Comparison of ENCODE assay signal across 25 mouse cellular contexts in genomic region chr6:16854977-16855376, GRCm38 (mm10). TPM values are rescaled to one million over a fixed set of nuclear protein-coding genes. Genes with fewer than 3 reads are reported as not detected.
"Had no signal": no experiment of that assay in that cellular context is flagged by ENCODE, and none has a peak within 500 bp of the region (broad histone marks: within the 10 kb centered on the region; RNA-seq: fewer than 3 reads in every experiment).

No protein-coding gene starts in this region.

- H3K4me2 ChIP-seq: liver, embryonic 11.5 days; lung, embryonic 14.5 days; midbrain, embryonic 13.5 days; neural tube, embryonic 13.5 days; stomach, embryonic 15.5 days had no signal

- H3K27ac ChIP-seq: left cerebral cortex, adult 2 months; liver, embryonic 14.5 days; macrophage; midbrain, embryonic 10.5 days; midbrain, embryonic 13.5 days; neural tube, embryonic 13.5 days; stomach, embryonic 15.5 days had no signal

- H3K4me1 ChIP-seq: midbrain, embryonic 10.5 days; midbrain, embryonic 13.5 days; neural tube, embryonic 13.5 days; stomach, embryonic 15.5 days had no signal

- DNase-seq: kidney, postnatal 10 days; kidney, postnatal 4 days; layer of hippocampus, adult 9-11 months; liver, postnatal 0 days; lung, embryonic 14.5 days; retina, postnatal 1 day; right cerebral cortex, postnatal 25 days; spleen, adult 18-20 months; thymus, postnatal 36 days had no signal

- ATAC-seq: liver, postnatal 0 days; lung, postnatal 0 days; midbrain, embryonic 13.5 days; midbrain, embryonic 16.5 days had no signal

- H3K4me3 ChIP-seq: left cerebral cortex, adult 2 months; megakaryocyte, embryonic 14.5 days; midbrain, embryonic 10.5 days; midbrain, embryonic 13.5 days; myocyte; neural tube, embryonic 13.5 days; stomach, embryonic 15.5 days had no signal

- H3K36me3 ChIP-seq: midbrain, embryonic 10.5 days; midbrain, embryonic 13.5 days; neural tube, embryonic 13.5 days; stomach, embryonic 15.5 days had no signal

- H3K9ac ChIP-seq: liver, embryonic 14.5 days; liver, postnatal 0 days; lung, embryonic 14.5 days; midbrain, embryonic 13.5 days; neural tube, embryonic 13.5 days; stomach, embryonic 15.5 days had no signal

- H3K9me3 ChIP-seq: megakaryocyte, embryonic 14.5 days; midbrain, embryonic 10.5 days; midbrain, embryonic 13.5 days; neural tube, embryonic 13.5 days; stomach, embryonic 15.5 days had no signal

- H3K27me3 ChIP-seq: megakaryocyte, embryonic 14.5 days; midbrain, embryonic 13.5 days; neural tube, embryonic 13.5 days; stomach, embryonic 15.5 days had no signal

RNA-seq across cellular contexts. Expression of gene Tfec, which starts 43.3 kb away (rescaled TPM):
- total RNA-seq: layer of hippocampus, adult 18-20 months; layer of hippocampus, postnatal 25 days; left cerebral cortex, adult 2 months; left cerebral cortex, postnatal 36 days; monocyte, adult 5-6 weeks had no signal
- polyA plus RNA-seq: myocyte had no signal
